Mouse (Mus musculus): ENCODE measurements at regions not wholly inside any gene's neighbourhood (a gene's known extent, or its start where the extent isn't known, plus 50 kb on each side); places are given as distances from the start of the nearest gene placed in this dataset.
A peak's percentile ranks its signal among the peaks of the same experiment; 100 is the strongest.

GRCm38 (mm10) chr1:190639846-190640245 lies 271.7 kb downstream of the Rps6kc1 start:
- DNase-seq (ENCODE audit: low read depth, low spot score): no peak

GRCm38 (mm10) chr1:190634935-190635334 lies 276.6 kb downstream of the Rps6kc1 start:
- no peak for DNase-seq (ENCODE audit: low read depth, low spot score)

GRCm38 (mm10) chr1:190631641-190632040 lies 279.9 kb downstream of the Rps6kc1 start:
- no peak for DNase-seq (ENCODE audit: low read depth, low spot score)

GRCm38 (mm10) chr1:190630193-190630592 lies 281.4 kb downstream of the Rps6kc1 start:
- DNase-seq (ENCODE audit: low read depth, low spot score): no peak

GRCm38 (mm10) chr1:190623916-190624315 lies 287.7 kb downstream of the Rps6kc1 start:
- no peak for DNase-seq (ENCODE audit: low read depth, low spot score)

GRCm38 (mm10) chr1:190600425-190600824 lies 311.1 kb downstream of the Rps6kc1 start:
- DNase-seq (ENCODE audit: low read depth, low spot score): no peak

- DNase-seq (ENCODE audit: low read depth, low spot score): no peak
These were observed 311.9 kb downstream of the Rps6kc1 start for GRCm38 (mm10) chr1:190599622-190600021.

- no peak for DNase-seq (ENCODE audit: low read depth, low spot score)
These were observed 315.4 kb downstream of the Rps6kc1 start for GRCm38 (mm10) chr1:190596209-190596608.

- DNase-seq (ENCODE audit: low read depth, low spot score): no peak
These were observed 319.9 kb downstream of the Rps6kc1 start for GRCm38 (mm10) chr1:190591621-190592020.

GRCm38 (mm10) chr1:190589586-190589985 lies 322.0 kb downstream of the Rps6kc1 start:
- DNase-seq (ENCODE audit: low read depth, low spot score): no peak

- DNase-seq (ENCODE audit: low read depth, low spot score): no peak
These were observed 328.3 kb downstream of the Rps6kc1 start for GRCm38 (mm10) chr1:190583272-190583671.

GRCm38 (mm10) chr1:190580653-190581052 lies 330.9 kb downstream of the Rps6kc1 start:
- no peak for DNase-seq (ENCODE audit: low read depth, low spot score)

GRCm38 (mm10) chr1:190570981-190571380 lies 340.6 kb downstream of the Rps6kc1 start:
- DNase-seq (ENCODE audit: low read depth, low spot score): no peak

GRCm38 (mm10) chr1:190570563-190570962 lies 341.0 kb downstream of the Rps6kc1 start:
- DNase-seq (ENCODE audit: low read depth, low spot score): no peak

- no peak for DNase-seq (ENCODE audit: low read depth, low spot score)
These were observed 344.8 kb downstream of the Rps6kc1 start for GRCm38 (mm10) chr1:190566744-190567143.

GRCm38 (mm10) chr1:190562865-190563457 lies 348.6 kb downstream of the Rps6kc1 start:
- DNase-seq (ENCODE audit: low read depth, low spot score): peak; percentile 42

- no peak for DNase-seq (ENCODE audit: low read depth, low spot score)
These were observed 351.5 kb downstream of the Rps6kc1 start for GRCm38 (mm10) chr1:190560086-190560485.

GRCm38 (mm10) chr1:190541892-190542291 lies 369.7 kb downstream of the Rps6kc1 start:
- no peak for DNase-seq (ENCODE audit: low read depth, low spot score)

GRCm38 (mm10) chr1:190532879-190533676 lies 362.6 kb upstream of the Prox1 start:
- peak; percentile 39 for DNase-seq (ENCODE audit: low read depth, low spot score)

- DNase-seq (ENCODE audit: low read depth, low spot score): no peak
These were observed 360.7 kb upstream of the Prox1 start for GRCm38 (mm10) chr1:190531224-190531623.

GRCm38 (mm10) chr1:190530079-190530478 lies 359.6 kb upstream of the Prox1 start:
- no peak for DNase-seq (ENCODE audit: low read depth, low spot score)

GRCm38 (mm10) chr1:190527545-190528137 lies 357.1 kb upstream of the Prox1 start:
- DNase-seq (ENCODE audit: low read depth, low spot score): no peak

- DNase-seq (ENCODE audit: low read depth, low spot score): no peak
These were observed 356.1 kb upstream of the Prox1 start for GRCm38 (mm10) chr1:190526634-190527033.
